Mouse (Mus musculus) intestine, embryonic 14.5 days (tissue): ENCODE measurements around the gene Lin7a. TPM values are rescaled to one million over a fixed set of nuclear protein-coding genes. Genes with fewer than 3 reads are reported as not detected.

Experiments
- ATAC-seq: fragments of 200-750 bp; cut with Nextera tagmentation; replicated peaks from 2 replicates; pipeline ENCODE4 v1.8.0; 2017; ENCODE audit warnings: low read depth, moderate number of reproducible peaks, moderate TSS enrichment, moderate library complexity; ENCODE audit not compliant: low FRiP score, low TSS enrichment
- DNase-seq: peaks from one replicate; pipeline ENCODE4 v3.0.0-alpha.2; 2018; ENCODE audit warnings: low spot score
- H3K27ac ChIP-seq: fragments of 300-500 bp; sonication (generic); 2 replicates; pipeline ENCODE4 v1.5.1; 2014; ENCODE audit warnings: low read depth, mild to moderate bottlenecking, control low read depth
- H3K27me3 ChIP-seq: fragments of 300-500 bp; sonication (generic); replicated peaks from 2 replicates; pipeline ENCODE4 v1.6.1; 2014; ENCODE audit warnings: low read length, control low read depth; ENCODE audit not compliant: control insufficient read depth, insufficient read depth
- H3K36me3 ChIP-seq: fragments of 300-500 bp; sonication (generic); 2 replicates; pipeline ENCODE4 v1.6.1; 2014; ENCODE audit warnings: low read length, control low read depth; ENCODE audit not compliant: control insufficient read depth, insufficient read depth
- H3K4me1 ChIP-seq: fragments of 300-500 bp; sonication (generic); replicated peaks from 2 replicates; pipeline ENCODE4 v1.6.1; 2014; ENCODE audit warnings: low read length, control low read depth, mixed read lengths; ENCODE audit not compliant: control insufficient read depth, insufficient read depth
- H3K4me2 ChIP-seq: fragments of 300-500 bp; sonication (generic); 2 replicates; pipeline ENCODE4 v1.6.1; 2014; ENCODE audit warnings: low read length
- H3K4me3 ChIP-seq: fragments of 300-500 bp; sonication (generic); 2 replicates; pipeline ENCODE4 v1.5.1; 2014; ENCODE audit warnings: low read depth, low read length, control low read depth, mixed read lengths
- H3K9ac ChIP-seq: fragments of 300-500 bp; sonication (generic); 2 replicates; pipeline ENCODE4 v1.6.1; 2014; ENCODE audit warnings: mild to moderate bottlenecking, low read length
- H3K9me3 ChIP-seq: fragments of 300-500 bp; sonication (generic); 2 replicates; pipeline ENCODE4 v1.6.1; 2016; ENCODE audit warnings: low read length, control low read depth; ENCODE audit not compliant: control insufficient read depth
- WGBS: fragments of 180-500 bp; shearing (Covaris S2); extraction: QIAGEN DNeasy Blood & Tissue Kit; methylation state at CpG from one replicate; pipeline ENCODE4 v1.1.7; 2014; 5-methylcytosine and 5-hydroxymethylcytosine counted together
- polyA plus RNA-seq: library from polyadenylated mRNA; unstranded; fragments of >200 nt; fragmentation: Nextera tagmentation; extraction: Ambion mirVana; gene quantifications from 2 replicates; pipeline ENCODE4 v1.2.1, GENCODE M21; 2014

The Lin7a gene
- polyA plus RNA-seq, 1 experiment from 2014 or later = 5.9 TPM

GRCm38 (mm10) chr10:107315681-107316080 lies 44.2 kb downstream of the Lin7a start:
- no peak overlapping the region for H3K27ac ChIP-seq
- H3K9me3 ChIP-seq = no peaks in the 10 kb centered on the region
- H3K36me3 ChIP-seq = no peaks in the 10 kb centered on the region
- H3K9ac ChIP-seq = no peak overlapping the region
- H3K4me2 ChIP-seq = no peak overlapping the region
- no peaks in the 10 kb centered on the region for H3K4me1 ChIP-seq
- no peak for DNase-seq
- H3K4me3 ChIP-seq = no peak overlapping the region
- ATAC-seq = no peak
- 73% methylated on average over 5 of the region's 5 CpGs for WGBS
- H3K27me3 ChIP-seq = no peaks in the 10 kb centered on the region

GRCm38 (mm10) chr10:107316100-107316499 lies 44.6 kb downstream of the Lin7a start:
- H3K4me2 ChIP-seq = no peak overlapping the region
- no peak overlapping the region for H3K27ac ChIP-seq
- WGBS = 67% methylated on average over 2 of the region's 2 CpGs
- H3K4me1 ChIP-seq = no peaks in the 10 kb centered on the region
- ATAC-seq (no peak), DNase-seq (no peak)
- no peak overlapping the region for H3K4me3 ChIP-seq
- no peaks in the 10 kb centered on the region for H3K9me3 ChIP-seq
- no peaks in the 10 kb centered on the region for H3K27me3 ChIP-seq
- no peaks in the 10 kb centered on the region for H3K36me3 ChIP-seq
- no peak overlapping the region for H3K9ac ChIP-seq

- 76% methylated on average over 2 of the region's 2 CpGs for WGBS
- H3K9me3 ChIP-seq = no peaks in the 10 kb centered on the region
- no peak for DNase-seq
Observed at GRCm38 (mm10) chr10:107319648-107320047, 48.2 kb downstream of the Lin7a start.

GRCm38 (mm10) chr10:107323865-107324264 lies 52.4 kb downstream of the Lin7a start:
- 92% methylated on average over 7 of the region's 7 CpGs for WGBS
- Histone ChIP-seq H3K27me3 (no peaks in the 10 kb centered on the region), H3K9ac (no peak overlapping the region), H3K4me2 (no peak overlapping the region), H3K4me1 (no peaks in the 10 kb centered on the region), H3K36me3 (no peaks in the 10 kb centered on the region), H3K9me3 (no peaks in the 10 kb centered on the region), H3K4me3 (no peak overlapping the region), H3K27ac (no peak overlapping the region)
- ATAC-seq (no peak), DNase-seq (no peak)

More at GRCm38 (mm10) chr10:107319648-107320047, 48.2 kb downstream of the Lin7a start:
- H3K27me3 ChIP-seq = no peaks in the 10 kb centered on the region
- H3K36me3 ChIP-seq = no peaks in the 10 kb centered on the region
- H3K9ac ChIP-seq = no peak overlapping the region
- H3K27ac ChIP-seq = no peak overlapping the region
- H3K4me1 ChIP-seq = no peaks in the 10 kb centered on the region
- no peak overlapping the region for H3K4me2 ChIP-seq
- no peak overlapping the region for H3K4me3 ChIP-seq
- ATAC-seq = no peak

GRCm38 (mm10) chr10:107325558-107325957 lies 54.1 kb downstream of the Lin7a start:
- H3K4me1 ChIP-seq = no peaks in the 10 kb centered on the region
- H3K4me2 ChIP-seq = no peak overlapping the region
- H3K27me3 ChIP-seq = no peaks in the 10 kb centered on the region
- no peaks in the 10 kb centered on the region for H3K9me3 ChIP-seq
- ATAC-seq (no peak), DNase-seq (no peak)
- H3K36me3 ChIP-seq = no peaks in the 10 kb centered on the region
- no peak overlapping the region for H3K9ac ChIP-seq
- WGBS = 86% methylated on average over 5 of the region's 5 CpGs
- no peak overlapping the region for H3K27ac ChIP-seq
- no peak overlapping the region for H3K4me3 ChIP-seq

GRCm38 (mm10) chr10:107339524-107339923 lies 68.0 kb downstream of the Lin7a start:
- ATAC-seq (no peak), DNase-seq (no peak)
- Histone ChIP-seq H3K4me2 (no peak overlapping the region), H3K9ac (no peak overlapping the region), H3K4me1 (no peaks in the 10 kb centered on the region), H3K27me3 (no peaks in the 10 kb centered on the region), H3K4me3 (no peak overlapping the region), H3K9me3 (no peaks in the 10 kb centered on the region), H3K36me3 (no peaks in the 10 kb centered on the region), H3K27ac (no peak overlapping the region)
- 93% methylated on average over 3 of the region's 3 CpGs for WGBS

GRCm38 (mm10) chr10:107341151-107341550 lies 69.7 kb downstream of the Lin7a start:
- H3K4me3 ChIP-seq = no peak overlapping the region
- no peaks in the 10 kb centered on the region for H3K27me3 ChIP-seq
- no peak for ATAC-seq
- H3K36me3 ChIP-seq = no peaks in the 10 kb centered on the region
- no peak overlapping the region for H3K4me2 ChIP-seq
- no peaks in the 10 kb centered on the region for H3K9me3 ChIP-seq
- 72% methylated on average over 4 of the region's 4 CpGs for WGBS
- no peak overlapping the region for H3K9ac ChIP-seq
- no peak overlapping the region for H3K27ac ChIP-seq
- DNase-seq = no peak
- H3K4me1 ChIP-seq = no peaks in the 10 kb centered on the region

- H3K9ac ChIP-seq = no peak overlapping the region
- H3K27me3 ChIP-seq = no peaks in the 10 kb centered on the region
- no peak for ATAC-seq
- H3K36me3 ChIP-seq = no peaks in the 10 kb centered on the region
- H3K4me1 ChIP-seq = no peaks in the 10 kb centered on the region
- no peak overlapping the region for H3K4me3 ChIP-seq
- DNase-seq = no peak
- H3K27ac ChIP-seq = no peak overlapping the region
- no peaks in the 10 kb centered on the region for H3K9me3 ChIP-seq
- no peak overlapping the region for H3K4me2 ChIP-seq
- WGBS = 21% methylated on average over 3 of the region's 3 CpGs
Observed at GRCm38 (mm10) chr10:107344200-107344599, 72.7 kb downstream of the Lin7a start.

- no peak overlapping the region for H3K27ac ChIP-seq
- H3K4me3 ChIP-seq = no peak overlapping the region
- DNase-seq (no peak), ATAC-seq (no peak)
- H3K9ac ChIP-seq = no peak overlapping the region
- 86% methylated on average over 3 of the region's 3 CpGs for WGBS
- H3K4me2 ChIP-seq = no peak overlapping the region
- H3K27me3 ChIP-seq = no peaks in the 10 kb centered on the region
- H3K9me3 ChIP-seq = no peaks in the 10 kb centered on the region
- no peaks in the 10 kb centered on the region for H3K36me3 ChIP-seq
- no peaks in the 10 kb centered on the region for H3K4me1 ChIP-seq
Observed at GRCm38 (mm10) chr10:107347842-107348241, 76.4 kb downstream of the Lin7a start.
